Mouse (Mus musculus): ENCODE data around the gene Lrrc49.

GRCm38 (mm10) chr9:60571725-60572124 is 116.2 kb downstream of the Lrrc49 start:
- no peak for TF ChIP-seq GATA1 (IDR thresholded peaks at IDR 0.05; ENCODE audit: borderline replicate concordance, low read length)
- no peak for TF ChIP-seq FLI1 (IDR thresholded peaks at IDR 0.05; ENCODE audit: low read length)

All from megakaryocyte, embryonic 14.5 days (primary cell).